Mouse (Mus musculus) heart, embryonic 11.5 days (tissue): ENCODE results near the gene Calm3. TPM values are rescaled to one million over a fixed set of nuclear protein-coding genes. Genes with fewer than 3 reads are reported as not detected.

Experiments used
- ATAC-seq: fragments of 200-750 bp; cut with Nextera tagmentation; replicated peaks from 2 replicates; pipeline ENCODE4 v1.8.0; 2017; ENCODE audit warnings: moderate library complexity; ENCODE audit not compliant: insufficient number of reproducible peaks, low FRiP score, low TSS enrichment
- H3K27ac ChIP-seq: fragments of 300-500 bp; sonication (generic); 2 replicates; pipeline ENCODE4 v1.5.1; 2014; ENCODE audit warnings: mild to moderate bottlenecking, low read depth, low read length
- H3K27me3 ChIP-seq: fragments of 300-500 bp; sonication (generic); 2 replicates; pipeline ENCODE4 v1.6.1; 2014; ENCODE audit warnings: mild to moderate bottlenecking, low read length, mixed read lengths; ENCODE audit not compliant: control insufficient read depth, insufficient read depth
- H3K36me3 ChIP-seq: fragments of 300-500 bp; sonication (generic); 2 replicates; pipeline ENCODE4 v1.6.1; 2014; ENCODE audit warnings: mild to moderate bottlenecking, low read length, moderate library complexity, mixed read lengths; ENCODE audit not compliant: control insufficient read depth, insufficient read depth
- H3K4me1 ChIP-seq: fragments of 300-500 bp; sonication (generic); 2 replicates; pipeline ENCODE4 v1.6.1; 2014; ENCODE audit warnings: low read length; ENCODE audit not compliant: control insufficient read depth, insufficient read depth
- H3K4me2 ChIP-seq: fragments of 300-500 bp; sonication (generic); 2 replicates; pipeline ENCODE4 v1.6.1; 2014; ENCODE audit warnings: mild to moderate bottlenecking, moderate library complexity
- H3K4me3 ChIP-seq: fragments of 300-500 bp; sonication (generic); 2 replicates; pipeline ENCODE4 v1.5.1; 2014; ENCODE audit warnings: low read depth, low read length
- H3K9ac ChIP-seq: fragments of 300-500 bp; sonication (generic); 2 replicates; pipeline ENCODE4 v1.6.1; 2014; ENCODE audit warnings: mild to moderate bottlenecking, low read depth, low read length, moderate library complexity
- H3K9me3 ChIP-seq: fragments of 300-500 bp; sonication (generic); replicated peaks from 2 replicates; pipeline ENCODE4 v1.6.1; 2016; ENCODE audit warnings: low read length; ENCODE audit not compliant: control insufficient read depth
- WGBS: fragments of 180-500 bp; shearing (Covaris S2); extraction: QIAGEN DNeasy Blood & Tissue Kit; methylation state at CpG from one replicate; pipeline ENCODE4 v1.1.7; 2014; ENCODE audit not compliant: insufficient replicate concordance; 5-methylcytosine and 5-hydroxymethylcytosine counted together
- polyA plus RNA-seq: library from polyadenylated mRNA; unstranded; fragments of >200 nt; fragmentation: Nextera tagmentation; extraction: Ambion mirVana; gene quantifications from 2 replicates; pipeline ENCODE4 v1.2.1, GENCODE M21; 2014

Gene Calm3
- polyA plus RNA-seq, 1 experiment from 2014 or later = 156 TPM

DNA sequence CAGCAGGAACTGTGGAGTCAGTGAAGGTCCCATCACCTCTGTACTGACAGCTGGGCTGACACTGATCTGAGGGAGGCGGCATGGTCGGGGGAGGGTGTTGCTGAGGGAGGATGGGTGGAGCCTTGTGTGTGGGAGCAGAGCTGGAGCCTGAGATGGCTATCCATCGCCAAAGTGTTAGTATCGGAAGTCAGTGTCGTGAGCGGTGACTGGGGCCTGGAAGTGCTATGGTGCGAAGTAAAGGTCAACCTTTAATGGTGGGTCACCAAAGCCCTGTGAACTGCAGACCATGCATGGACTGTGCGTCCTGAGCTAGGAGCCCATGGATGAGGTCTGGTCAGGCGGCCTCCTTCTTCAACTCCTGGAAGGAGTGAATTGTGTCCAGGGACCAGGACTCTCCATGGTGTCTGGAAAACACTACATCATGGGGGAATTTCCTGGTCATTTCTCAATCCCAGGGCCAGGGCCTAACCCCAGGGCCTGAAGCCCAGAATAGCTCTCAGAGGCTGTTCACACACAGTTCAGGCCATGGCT is 18.4 kb downstream of the Calm3 start:
- Histone ChIP-seq H3K36me3 (no peaks in the 10 kb centered on the region), H3K4me1 (peaks cover 42% of the 10 kb centered on the region), H3K9me3 (no peaks in the 10 kb centered on the region), H3K9ac (no peak overlapping the region), H3K27me3 (peaks cover 59% of the 10 kb centered on the region), H3K4me3 (no peak overlapping the region), H3K4me2 (no peak overlapping the region), H3K27ac (no peak overlapping the region)
- ATAC-seq = no peak
- 35% methylated on average over 9 of the region's 9 CpGs for WGBS

DNA sequence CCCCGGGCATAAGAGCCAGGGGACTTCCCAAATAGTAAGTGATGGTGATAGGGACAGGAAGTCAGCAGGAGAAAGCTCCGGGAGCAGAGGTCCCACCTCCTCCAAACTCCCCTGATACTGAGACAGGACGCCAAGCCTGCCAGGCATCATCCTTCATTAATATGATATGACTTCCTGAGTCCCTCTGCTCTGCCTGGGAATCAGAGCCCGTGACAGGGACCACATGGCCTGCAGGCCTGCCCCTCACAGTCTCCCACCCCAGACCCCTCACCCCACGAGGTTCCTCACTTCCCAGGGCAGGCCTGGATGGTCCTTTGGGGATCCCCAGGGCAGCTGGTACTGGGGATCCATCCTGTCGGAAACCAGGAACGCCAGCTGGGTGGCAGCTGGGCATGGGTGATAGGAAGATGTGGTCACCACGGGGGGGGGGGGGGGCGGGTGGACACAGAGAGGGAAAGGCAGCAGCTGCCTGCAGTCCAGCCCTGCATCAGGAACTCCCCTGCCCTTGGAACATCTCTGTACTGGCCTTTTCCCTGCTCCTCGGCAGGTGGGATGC is 19.7 kb downstream of the Calm3 start:
- Histone ChIP-seq H3K27ac (no peak overlapping the region), H3K27me3 (peaks cover 54% of the 10 kb centered on the region)
- ATAC-seq = no peak

GRCm38 (mm10) chr7:16903439-16903955 is 20.4 kb downstream of the Calm3 start:
- ATAC-seq = no peak
- Histone ChIP-seq H3K4me3 (no peak overlapping the region), H3K27ac (no peak overlapping the region)

More for the DNA sequence above, 19.7 kb downstream of the Calm3 start:
- no peaks in the 10 kb centered on the region for H3K36me3 ChIP-seq
- H3K9me3 ChIP-seq = no peaks in the 10 kb centered on the region
- no peak overlapping the region for H3K4me2 ChIP-seq
- H3K4me3 ChIP-seq = no peak overlapping the region
- H3K4me1 ChIP-seq = peaks cover 41% of the 10 kb centered on the region
- WGBS = 41% methylated on average over 9 of the region's 10 CpGs
- no peak overlapping the region for H3K9ac ChIP-seq

GRCm38 (mm10) chr7:16900526-16900925 is 23.4 kb downstream of the Calm3 start:
- H3K27ac ChIP-seq = no peak overlapping the region
- no peak overlapping the region for H3K4me2 ChIP-seq
- no peaks in the 10 kb centered on the region for H3K9me3 ChIP-seq
- 33% methylated on average over 5 of the region's 5 CpGs for WGBS
- no peak for ATAC-seq
- peaks cover 8% of the 10 kb centered on the region; the same call in 1 of the 2 replicates for H3K4me1 ChIP-seq
- H3K36me3 ChIP-seq = no peaks in the 10 kb centered on the region
- no peak overlapping the region for H3K9ac ChIP-seq
- H3K27me3 ChIP-seq = peaks cover 36% of the 10 kb centered on the region
- no peak overlapping the region for H3K4me3 ChIP-seq

More at GRCm38 (mm10) chr7:16903439-16903955, 20.4 kb downstream of the Calm3 start:
- Histone ChIP-seq H3K4me1 (peaks cover 34% of the 10 kb centered on the region), H3K9me3 (no peaks in the 10 kb centered on the region), H3K4me2 (no peak overlapping the region), H3K9ac (no peak overlapping the region), H3K36me3 (no peaks in the 10 kb centered on the region), H3K27me3 (peaks cover 49% of the 10 kb centered on the region)
- 83% methylated on average over 2 of the region's 2 CpGs for WGBS

DNA sequence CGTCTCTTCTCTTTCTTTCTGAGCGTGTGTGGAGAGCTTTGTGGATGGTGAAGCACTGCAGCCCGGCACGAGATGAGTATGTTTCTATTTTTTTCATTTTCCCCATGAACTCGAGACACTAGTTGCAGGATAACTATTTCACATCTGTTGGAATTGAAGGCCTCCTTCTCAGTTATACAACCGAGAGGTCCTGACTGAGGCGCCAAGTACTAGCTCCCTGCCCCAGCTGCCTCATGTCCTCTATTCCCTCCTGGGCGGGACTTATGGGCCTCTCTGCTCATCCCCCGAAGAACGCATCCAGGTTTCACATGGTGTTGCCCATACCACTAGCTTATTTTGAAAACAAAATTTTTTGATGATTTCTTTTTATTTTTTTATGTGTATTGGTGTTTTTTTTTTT is 28.4 kb downstream of the Calm3 start:
- Histone ChIP-seq H3K36me3 (no peaks in the 10 kb centered on the region), H3K9ac (no peak overlapping the region), H3K9me3 (no peaks in the 10 kb centered on the region), H3K4me2 (peak overlapping the region; percentile 47), H3K27me3 (peaks cover 38% of the 10 kb centered on the region), H3K4me1 (peaks cover 17% of the 10 kb centered on the region), H3K4me3 (0 out of 2 replicates have a peak overlapping the region, but pooled peaks have one; percentile 13), H3K27ac (no peak overlapping the region)
- ATAC-seq = no peak
- WGBS = 34% methylated on average over 10 of the region's 10 CpGs

- H3K27ac ChIP-seq = no peak overlapping the region
- H3K4me2 ChIP-seq = peak overlapping the region; percentile 47
- H3K9ac ChIP-seq = no peak overlapping the region
- H3K4me1 ChIP-seq = peaks cover 20% of the 10 kb centered on the region
- ATAC-seq = peak; percentile 40; the same call in 1 of the 2 replicates
- H3K27me3 ChIP-seq = peaks cover 36% of the 10 kb centered on the region
- no peaks in the 10 kb centered on the region for H3K9me3 ChIP-seq
- WGBS = under 1% methylated on average over 24 of the region's 24 CpGs
- 0 out of 2 replicates have a peak overlapping the region, but pooled peaks have one; percentile 13 for H3K4me3 ChIP-seq
- no peaks in the 10 kb centered on the region for H3K36me3 ChIP-seq
Measured at GRCm38 (mm10) chr7:16895000-16895399, 28.9 kb downstream of the Calm3 start.

GRCm38 (mm10) chr7:16894279-16894678 is 29.6 kb downstream of the Calm3 start:
- Histone ChIP-seq H3K27me3 (peaks cover 36% of the 10 kb centered on the region), H3K9me3 (no peaks in the 10 kb centered on the region), H3K4me3 (no peak overlapping the region; the same call in 1 of the 2 replicates), H3K27ac (no peak overlapping the region), H3K36me3 (no peaks in the 10 kb centered on the region), H3K9ac (no peak overlapping the region), H3K4me1 (peaks cover 20% of the 10 kb centered on the region), H3K4me2 (peak overlapping the region; percentile 14; the same call in 1 of the 2 replicates)
- no peak for ATAC-seq
- 5% methylated on average over 4 of the region's 4 CpGs for WGBS

DNA sequence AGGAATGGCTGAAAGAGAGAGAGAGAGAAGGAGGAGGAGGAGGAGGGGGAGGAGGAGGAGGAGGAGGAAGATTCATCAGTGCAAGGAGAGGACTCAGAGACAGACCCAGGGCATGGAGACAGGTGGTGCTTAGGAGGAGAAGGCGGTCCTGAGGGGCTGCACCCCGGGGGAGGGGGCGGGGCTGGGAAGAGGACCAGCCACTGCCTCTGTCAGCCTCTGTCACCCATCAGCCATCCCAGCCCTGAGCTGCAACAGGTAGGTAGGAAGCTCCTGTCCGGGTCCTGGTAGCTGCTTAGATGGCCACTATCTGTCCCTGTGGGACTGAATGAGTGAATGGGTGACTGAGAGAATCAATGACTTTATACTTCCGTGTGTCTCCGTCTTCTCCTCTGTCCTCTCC is 30.3 kb downstream of the Calm3 start:
- Histone ChIP-seq H3K9ac (no peak overlapping the region), H3K27me3 (peaks cover 33% of the 10 kb centered on the region), H3K36me3 (no peaks in the 10 kb centered on the region), H3K4me3 (no peak overlapping the region), H3K4me2 (no peak overlapping the region; the same call in 1 of the 2 replicates), H3K4me1 (peaks cover 20% of the 10 kb centered on the region), H3K27ac (no peak overlapping the region), H3K9me3 (no peaks in the 10 kb centered on the region)
- no peak for ATAC-seq
- WGBS = 3% methylated on average over 6 of the region's 6 CpGs
